Mouse (Mus musculus) layer of hippocampus, adult 18-20 months (tissue): ENCODE results near the gene Teddm2. TPM values are rescaled to one million over a fixed set of nuclear protein-coding genes. Genes with fewer than 3 reads are reported as not detected.
A peak's percentile ranks its signal among the peaks of the same experiment; 100 is the strongest.

Experiments used
- DNase-seq, 2 experiments: peaks; one replicate each; pipeline ENCODE4 v3.0.0; 2022; ENCODE audit warnings: low spot score in 2 of 2
- microRNA-seq, 2 experiments: library from miRNA; unstranded; fragments of <30 nt; microRNA quantifications; one replicate each; pipeline ENCODE4 v1.2.0; 2021
- total RNA-seq, 2 experiments: library from RNA; stranded (reverse); gene quantifications; 2 replicates each; pipeline ENCODE4 v1.2.3; 2021

Gene Teddm2
- total RNA-seq, 2 experiments from 2014 or later: 1.7 to 2.4 TPM

GRCm38 (mm10) chr1:153836036-153836435 lies 64.0 kb downstream of the Teddm2 start:
- no peak for DNase-seq

- no peak for DNase-seq
Measured at GRCm38 (mm10) chr1:153830746-153831145, 69.3 kb downstream of the Teddm2 start.

GRCm38 (mm10) chr1:153820216-153820615 lies 79.8 kb downstream of the Teddm2 start:
- DNase-seq: no peak

- DNase-seq: no peak
Measured at GRCm38 (mm10) chr1:153814278-153814677, 85.8 kb downstream of the Teddm2 start.

- DNase-seq: peak in 1 of 2 experiments; percentile 79
Measured at GRCm38 (mm10) chr1:153807390-153807993, 92.5 kb downstream of the Teddm2 start.

- DNase-seq: no peak
Measured at GRCm38 (mm10) chr1:153803530-153803929, 96.5 kb downstream of the Teddm2 start.

- peak in 1 of 2 experiments; percentile 2 for DNase-seq
Measured at GRCm38 (mm10) chr1:153802691-153803090, 97.3 kb downstream of the Teddm2 start.

Small RNA genes lying within 50 kb of the gene (microRNA-seq; reads per million reads assigned to microRNA genes)
- gene Mir8114: 10.9 to 15.6 reads per million in 2 experiments

Other genes with a start within 250 kb of the Teddm2 start
- 10 to 100 TPM; 70.7 to 73.5 TPM for gene Rgs8, start 247.2 kb downstream of the Teddm2 start, total RNA-seq
- 1 to 10 TPM; 6.8 to 6.9 TPM for gene Rgs16, start 159.9 kb downstream of the Teddm2 start, total RNA-seq
- gene Rnasel, start 150.8 kb downstream of the Teddm2 start, total RNA-seq: 1 to 10 TPM; 5.8 to 6.7 TPM
- gene Rgsl1, start 56.1 kb downstream of the Teddm2 start, total RNA-seq: under 1 TPM; 0.48 to 0.50 TPM
- not detected for gene Teddm1b, start 25.9 kb downstream of the Teddm2 start, total RNA-seq
- not detected for gene Teddm1a, start 8.5 kb downstream of the Teddm2 start, total RNA-seq
- 1,000 to 10,000 TPM; 2,043 to 2,070 TPM for gene Glul, start 284 bp downstream of the Teddm2 start, total RNA-seq